In genomic region chr4:147953590-147953989, GRCm38 (mm10) we compare ENCODE assay signal across 10 mouse cellular contexts. TPM values are rescaled to one million over a fixed set of nuclear protein-coding genes. Genes with fewer than 3 reads are reported as not detected.
A peak's percentile ranks its signal among the peaks of the same experiment; 100 is the strongest.
DNase-seq lines count a peak whose midpoint lies in the region; ATAC-seq and TF ChIP-seq lines count a peak whose summit lies in the region.
"Had no signal": no experiment of that assay in that cellular context is flagged by ENCODE, and none has a peak within 500 bp of the region (broad histone marks: within the 10 kb centered on the region; RNA-seq: fewer than 3 reads in every experiment).

No protein-coding gene starts in this region.

- no peaks in the 10 kb centered on the region for H3K9me3 ChIP-seq in neural tube, embryonic 15.5 days (replicated peaks)
- H3K9me3 ChIP-seq: heart, embryonic 15.5 days had no signal

- 0 out of 2 replicates have a peak, but pooled peaks have one; percentile 41 for ATAC-seq in neural tube, embryonic 15.5 days (ENCODE audit: low FRiP score)

- peak; percentile 42; the same call in 1 of the 2 replicates for TF ChIP-seq CTCF in cerebellum, adult 2 months (IDR thresholded peaks at IDR 0.05; ENCODE audit: borderline replicate concordance, insufficient read depth, low read depth, low read length)
- TF ChIP-seq CTCF in layer of hippocampus, adult 2 months (conservative IDR thresholded peaks at IDR 0.05), result peak; percentile 82

- H3K4me2 ChIP-seq in neural tube, embryonic 15.5 days, result no peak overlapping the region
- H3K4me2 ChIP-seq: heart, embryonic 15.5 days had no signal

- no peak for TF ChIP-seq POLR2A in cerebellum, adult 2 months (IDR thresholded peaks at IDR 0.05; ENCODE audit: borderline replicate concordance, insufficient read depth, low read length)

- H3K36me3 ChIP-seq in neural tube, embryonic 15.5 days, result peaks cover 8% of the 10 kb centered on the region

- H3K4me3 ChIP-seq in cerebellum, adult 2 months (replicated peaks; ENCODE audit: insufficient read depth, low read depth, low read length), result no peak overlapping the region
- H3K4me3 ChIP-seq in layer of hippocampus, adult 2 months, result no peak overlapping the region
- no peak overlapping the region for H3K4me3 ChIP-seq in neural tube, embryonic 15.5 days (replicated peaks)
- H3K4me3 ChIP-seq: heart, embryonic 15.5 days; myocyte had no signal

- no peak for DNase-seq in cerebellum, adult 2 months
- DNase-seq in cerebellum, adult 9-11 months, result no peak
- peak in 1 of 2 experiments; percentile 52 for DNase-seq in layer of hippocampus, adult 2 months (ENCODE audit: low spot score in 2 of 2)
- DNase-seq in layer of hippocampus, adult 8-10 months (ENCODE audit: low spot score in 2 of 2), result no peak
- DNase-seq in R1 (ENCODE audit: low read depth, low spot score), result peak; percentile 77
- DNase-seq in kidney, postnatal 25 days, result peak; percentile 34 to 68
- no peak for DNase-seq in Muller cell, postnatal 12 days (ENCODE audit: inconsistent ontology term)

- 14% methylated on average over 4 of the region's 4 CpGs for WGBS in cerebellum, adult 2 months
- WGBS in neural tube, embryonic 15.5 days, result 6% methylated on average over 4 of the region's 4 CpGs

- no peaks in the 10 kb centered on the region; the same call in 1 of the 2 replicates for H3K4me1 ChIP-seq in cerebellum, adult 2 months (ENCODE audit: control insufficient read depth, insufficient read depth, low read length)
- no peaks in the 10 kb centered on the region for H3K4me1 ChIP-seq in neural tube, embryonic 15.5 days
- H3K4me1 ChIP-seq: heart, embryonic 15.5 days had no signal

- H3K27me3 ChIP-seq in cerebellum, adult 2 months (ENCODE audit: control insufficient read depth, insufficient read depth, low read length), result no peaks in the 10 kb centered on the region
- no peaks in the 10 kb centered on the region for H3K27me3 ChIP-seq in neural tube, embryonic 15.5 days (replicated peaks)

- H3K27ac ChIP-seq in cerebellum, adult 2 months (ENCODE audit: insufficient read depth, low read length), result no peak overlapping the region
- H3K27ac ChIP-seq in layer of hippocampus, adult 2 months, result no peak overlapping the region
- no peak overlapping the region for H3K27ac ChIP-seq in neural tube, embryonic 15.5 days (replicated peaks)
- H3K27ac ChIP-seq: heart, embryonic 15.5 days had no signal

- H3K9ac ChIP-seq in neural tube, embryonic 15.5 days (replicated peaks), result no peak overlapping the region
- H3K9ac ChIP-seq: heart, embryonic 15.5 days had no signal

RNA-seq across cellular contexts. Expression of gene 2510039O18Rik, which starts 12.9 kb away (rescaled TPM):
- 34.1 and 34.5 TPM in 2 replicates for polyA plus RNA-seq in cerebellum, adult 2 months (2012; rRNA removed)
- total RNA-seq in layer of hippocampus, adult 2 months (2021), result 10 to 100 TPM; 27.0 to 27.9 TPM
- total RNA-seq in layer of hippocampus, adult 8-10 months (2022), result 10 to 100 TPM; 26.0 to 30.2 (median 28.1) TPM
- polyA plus RNA-seq in neural tube, embryonic 15.5 days (2015; fragmentation: Nextera tagmentation; extraction: Ambion mirVana), result 11.5 and 13.5 TPM in 2 replicates

RNA-seq across cellular contexts. Expression of gene Plod1, which starts 17.0 kb away (rescaled TPM):
- polyA plus RNA-seq in cerebellum, adult 2 months (2012; rRNA removed), result 33.0 and 36.0 TPM in 2 replicates
- total RNA-seq in layer of hippocampus, adult 2 months (2021), result 10 to 100 TPM; 16.4 to 21.5 TPM
- total RNA-seq in layer of hippocampus, adult 8-10 months (2022), result 10 to 100 TPM; 19.4 to 21.5 (median 20.9) TPM
- polyA plus RNA-seq in neural tube, embryonic 15.5 days (2015; fragmentation: Nextera tagmentation; extraction: Ambion mirVana), result 29.2 and 31.8 TPM in 2 replicates

RNA-seq across cellular contexts. Expression of gene Nppb, which starts 32.0 kb away (rescaled TPM):
- polyA plus RNA-seq in cerebellum, adult 2 months (2012; rRNA removed), result 0.15 TPM in 1 of 2 replicates, not detected in the other
- not detected for total RNA-seq in layer of hippocampus, adult 2 months (2021)
- total RNA-seq in layer of hippocampus, adult 8-10 months (2022), result not detected
- polyA plus RNA-seq in neural tube, embryonic 15.5 days (2015; fragmentation: Nextera tagmentation; extraction: Ambion mirVana), result 0.33 TPM in 1 of 2 replicates, not detected in the other

RNA-seq across cellular contexts. Expression of gene Nppa, which starts 46.9 kb away (rescaled TPM):
- polyA plus RNA-seq in cerebellum, adult 2 months (2012; rRNA removed), result 0.13 TPM in 1 of 2 replicates, not detected in the other
- not detected for total RNA-seq in layer of hippocampus, adult 2 months (2021)
- under 1 TPM in 2 of 4 experiments, not detected in 2; 0.39 to 0.66 TPM for total RNA-seq in layer of hippocampus, adult 8-10 months (2022)
- polyA plus RNA-seq in neural tube, embryonic 15.5 days (2015; fragmentation: Nextera tagmentation; extraction: Ambion mirVana), result 1.6 and 1.7 TPM in 2 replicates
- polyA plus RNA-seq: myocyte had no signal

RNA-seq across cellular contexts. Expression of gene Mfn2, which starts 49.1 kb away (rescaled TPM):
- polyA plus RNA-seq in cerebellum, adult 2 months (2012; rRNA removed), result 112 and 113 TPM in 2 replicates
- total RNA-seq in layer of hippocampus, adult 2 months (2021), result 100 to 1,000 TPM; 198 to 200 TPM
- total RNA-seq in layer of hippocampus, adult 8-10 months (2022), result 100 to 1,000 TPM; 190 to 210 (median 200) TPM
- 89.9 and 100 TPM in 2 replicates for polyA plus RNA-seq in neural tube, embryonic 15.5 days (2015; fragmentation: Nextera tagmentation; extraction: Ambion mirVana)

Comparison
In these comparisons a context has a peak if more than half of its experiments do, and no peak if none do; other contexts are left out.
1. DNase-seq: peak in R1 (single experiment) and kidney, postnatal 25 days (2 of 2); none in cerebellum, adult 2 months (0 of 2), cerebellum, adult 9-11 months (single experiment), layer of hippocampus, adult 8-10 months (0 of 2) and Muller cell, postnatal 12 days (single experiment).